ENCODE assay signal across 9 mouse cellular contexts in the genomic region with DNA sequence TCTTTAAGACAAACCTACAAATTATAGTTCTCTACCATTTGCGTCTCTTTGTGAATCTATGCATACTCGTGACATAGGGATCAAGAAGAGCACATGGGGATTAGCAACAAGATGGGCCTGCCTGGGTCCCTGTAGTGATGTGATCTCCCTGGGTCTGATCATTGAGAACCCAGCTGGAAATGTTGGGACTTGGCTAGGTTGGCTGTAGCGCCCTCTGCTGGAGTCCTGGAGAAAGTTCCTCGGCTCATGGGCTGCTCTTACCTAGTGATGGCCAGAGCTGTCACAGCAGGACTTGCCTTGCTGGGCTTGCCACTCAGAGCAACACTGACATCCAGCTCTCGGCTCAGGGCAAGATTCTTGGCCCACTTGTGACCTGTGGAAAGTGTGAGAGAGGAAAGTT. TPM values are rescaled to one million over a fixed set of nuclear protein-coding genes. Genes with fewer than 3 reads are reported as not detected.
DNase-seq lines count a peak whose midpoint lies in the region; ATAC-seq and TF ChIP-seq lines count a peak whose summit lies in the region.
"Had no signal": no experiment of that assay in that cellular context is flagged by ENCODE, and none has a peak within 500 bp of the region (broad histone marks: within the 10 kb centered on the region; RNA-seq: fewer than 3 reads in every experiment).

No protein-coding gene starts in this region.

- H3K4me1 ChIP-seq in liver, embryonic 12.5 days = 0 out of 2 replicates have a peak, but pooled peaks cover 5% of the 10 kb centered on the region
- H3K4me1 ChIP-seq in hindbrain, postnatal 0 days (ENCODE audit: insufficient read depth, low read length) = peaks cover 11% of the 10 kb centered on the region
- 0 out of 2 replicates have a peak, but pooled peaks cover 6% of the 10 kb centered on the region for H3K4me1 ChIP-seq in neural tube, embryonic 14.5 days (ENCODE audit: control insufficient read depth, insufficient read depth, low read length)

- no peak for ATAC-seq in liver, embryonic 12.5 days
- ATAC-seq in cerebellum, adult (ENCODE audit: insufficient number of reproducible peaks, low FRiP score, low TSS enrichment) = 0 out of 2 replicates have a peak, but pooled peaks have one; percentile 11
- peak; percentile 40; the same call in 1 of the 2 replicates for ATAC-seq in hindbrain, postnatal 0 days
- peak; percentile 23; the same call in 1 of the 2 replicates for ATAC-seq in neural tube, embryonic 14.5 days (ENCODE audit: low read depth)

- H3K4me2 ChIP-seq in liver, embryonic 12.5 days = no peak overlapping the region
- H3K4me2 ChIP-seq in hindbrain, postnatal 0 days (ENCODE audit: low read depth, low read length) = no peak overlapping the region
- H3K4me2 ChIP-seq in neural tube, embryonic 14.5 days (ENCODE audit: low read depth, low read length) = no peak overlapping the region

- H3K9me3 ChIP-seq in liver, embryonic 12.5 days (replicated peaks) = no peaks in the 10 kb centered on the region
- H3K9me3 ChIP-seq in hindbrain, postnatal 0 days (ENCODE audit: low read length) = no peaks in the 10 kb centered on the region
- H3K9me3 ChIP-seq in neural tube, embryonic 14.5 days (ENCODE audit: control insufficient read depth, low read length) = no peaks in the 10 kb centered on the region

- 41% methylated on average over 5 of the region's 5 CpGs for WGBS in liver, embryonic 12.5 days (ENCODE audit: insufficient replicate concordance)
- WGBS in hindbrain, postnatal 0 days = 34% methylated on average over 5 of the region's 5 CpGs
- WGBS in neural tube, embryonic 14.5 days = 40% methylated on average over 5 of the region's 5 CpGs

- intact Hi-C loops in left cerebral cortex, postnatal 4 days (cut with DNase I) = loop anchor here (10.0 kb wide), 1 partner anchor 356 kb away; no protein-coding TSS in a partner anchor

- H3K36me3 ChIP-seq in liver, embryonic 12.5 days = no peaks in the 10 kb centered on the region
- no peaks in the 10 kb centered on the region for H3K36me3 ChIP-seq in hindbrain, postnatal 0 days (ENCODE audit: insufficient read depth, low read length)
- no peaks in the 10 kb centered on the region for H3K36me3 ChIP-seq in neural tube, embryonic 14.5 days (ENCODE audit: control insufficient read depth, insufficient read depth, low read length)

- H3K27ac ChIP-seq in liver, embryonic 12.5 days = no peak overlapping the region
- no peak overlapping the region for H3K27ac ChIP-seq in hindbrain, postnatal 0 days
- peak overlapping the region; percentile 52; the same call in 1 of the 2 replicates for H3K27ac ChIP-seq in neural tube, embryonic 14.5 days (ENCODE audit: low read depth, low read length)

- TF ChIP-seq CTCF in hindbrain, postnatal 0 days (IDR thresholded peaks at IDR 0.05; ENCODE audit: low read depth) = peak; percentile 92

- H3K27me3 ChIP-seq in liver, embryonic 12.5 days (replicated peaks) = no peaks in the 10 kb centered on the region
- H3K27me3 ChIP-seq in hindbrain, postnatal 0 days (ENCODE audit: insufficient read depth, low read length) = no peaks in the 10 kb centered on the region; the same call in 1 of the 2 replicates
- H3K27me3 ChIP-seq in neural tube, embryonic 14.5 days (ENCODE audit: control insufficient read depth, insufficient read depth, low read length) = no peaks in the 10 kb centered on the region

- no peak overlapping the region for H3K4me3 ChIP-seq in liver, embryonic 12.5 days
- H3K4me3 ChIP-seq in hindbrain, postnatal 0 days (ENCODE audit: low read length) = no peak overlapping the region
- H3K4me3 ChIP-seq in neural tube, embryonic 14.5 days (ENCODE audit: low read depth, low read length) = no peak overlapping the region
- H3K4me3 ChIP-seq: myocyte had no signal

- H3K9ac ChIP-seq in liver, embryonic 12.5 days = no peak overlapping the region
- no peak overlapping the region for H3K9ac ChIP-seq in hindbrain, postnatal 0 days (replicated peaks; ENCODE audit: low read length)
- no peak overlapping the region for H3K9ac ChIP-seq in neural tube, embryonic 14.5 days (replicated peaks; ENCODE audit: low read depth, low read length)

- DNase-seq in liver = peak; percentile 58
- peak; percentile 14 to 82 for DNase-seq in frontal cortex, adult 2 months (ENCODE audit: extremely low spot score in 1 of 2, low spot score in 1 of 2)
- peak; percentile 82 for DNase-seq in hindbrain, postnatal 0 days (ENCODE audit: low spot score)
- peak; percentile 68 for DNase-seq in left cerebral cortex, postnatal 4 days
- DNase-seq in thymus, postnatal 4 days = peak; percentile 63

RNA-seq across cellular contexts. Expression of a gene that starts 30.7 kb away (rescaled TPM):
- polyA plus RNA-seq in liver, embryonic 12.5 days (2016; fragmentation: Nextera tagmentation; extraction: Ambion mirVana) = 0.11 and 0.13 TPM in 2 replicates
- 0.61 and 1.3 TPM in 2 replicates for polyA plus RNA-seq in frontal cortex, adult 2 months (2012; rRNA removed)
- total RNA-seq in hindbrain, postnatal 0 days (2014; rRNA removed) = 0.63 TPM in 1 of 2 replicates, not detected in the other
- polyA plus RNA-seq in hindbrain, postnatal 0 days (2015; fragmentation: Nextera tagmentation; extraction: Ambion mirVana) = 0.61 and 0.67 TPM in 2 replicates
- total RNA-seq in left cerebral cortex, postnatal 4 days (2021) = under 1 TPM; 0.34 to 0.52 TPM
- 0.31 and 0.46 TPM in 2 replicates for polyA plus RNA-seq in neural tube, embryonic 14.5 days (2014; fragmentation: Nextera tagmentation; extraction: Ambion mirVana)
- polyA plus RNA-seq: myocyte had no signal
